In the genomic region with DNA sequence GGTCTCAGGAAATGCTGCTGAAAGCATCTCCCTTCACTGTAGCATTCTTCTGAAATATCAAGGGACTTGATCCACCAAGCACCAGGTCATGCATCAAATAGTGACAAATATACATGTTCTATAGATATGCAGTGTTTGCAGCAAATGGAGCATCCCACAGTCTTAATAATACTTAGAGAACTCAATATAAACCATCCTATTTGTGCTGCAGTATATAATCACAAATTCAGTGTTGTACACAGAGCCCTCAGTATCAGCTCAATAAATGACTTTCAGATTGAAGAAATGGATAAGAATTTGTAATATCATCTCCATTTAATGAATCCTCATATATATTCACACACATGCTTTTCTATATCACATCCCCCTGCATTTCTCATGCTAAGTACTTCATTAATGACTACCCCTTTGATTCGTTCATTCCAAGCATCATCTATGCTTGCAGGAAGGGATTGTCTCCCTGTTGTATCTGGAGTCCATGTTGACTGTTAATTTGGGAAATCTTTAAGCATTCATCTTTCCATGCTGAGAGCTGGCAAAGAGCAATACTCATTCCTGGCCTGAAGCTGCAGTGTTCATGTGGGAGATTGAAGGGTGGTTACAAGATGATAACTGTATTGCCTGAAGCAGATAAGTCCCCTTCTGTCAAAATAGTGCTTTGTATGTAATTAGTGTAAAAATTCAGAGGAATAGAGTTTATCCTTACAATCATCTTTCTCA, we compare ENCODE assay signal across 21 mouse cellular contexts.
DNase-seq lines count a peak whose midpoint lies in the region; ATAC-seq and TF ChIP-seq lines count a peak whose summit lies in the region.
"Had no signal": no experiment of that assay in that cellular context is flagged by ENCODE, and none has a peak within 500 bp of the region (broad histone marks: within the 10 kb centered on the region; RNA-seq: fewer than 3 reads in every experiment).

No protein-coding gene starts in this region.

- H3K27ac ChIP-seq in forebrain, embryonic 13.5 days: peak overlapping the region; percentile 2; the same call in 1 of the 2 replicates
- H3K27ac ChIP-seq in forebrain, embryonic 11.5 days (ENCODE audit: low read depth, low read length): no peak overlapping the region
- peak overlapping the region; percentile 3; the same call in 1 of the 2 replicates for H3K27ac ChIP-seq in left cerebral cortex, adult 2 months
- H3K27ac ChIP-seq in midbrain, embryonic 12.5 days (replicated peaks): peak overlapping the region; percentile 58
- H3K27ac ChIP-seq in neural tube, embryonic 15.5 days (replicated peaks): peak overlapping the region; percentile 63
- H3K27ac ChIP-seq: embryonic facial prominence, embryonic 13.5 days; heart, embryonic 10.5 days; kidney, postnatal 0 days; limb, embryonic 10.5 days had no signal

- H3K4me3 ChIP-seq in forebrain, embryonic 13.5 days: no peak overlapping the region
- no peak overlapping the region for H3K4me3 ChIP-seq in forebrain, embryonic 11.5 days (ENCODE audit: low read depth, low read length)
- no peak overlapping the region for H3K4me3 ChIP-seq in left cerebral cortex, adult 2 months
- no peak overlapping the region for H3K4me3 ChIP-seq in midbrain, embryonic 12.5 days
- no peak overlapping the region for H3K4me3 ChIP-seq in neural tube, embryonic 15.5 days (replicated peaks)
- H3K4me3 ChIP-seq: embryonic facial prominence, embryonic 13.5 days; heart, embryonic 10.5 days; limb, embryonic 10.5 days; megakaryocyte, embryonic 14.5 days had no signal

- peaks cover 7% of the 10 kb centered on the region for H3K4me1 ChIP-seq in forebrain, embryonic 13.5 days
- H3K4me1 ChIP-seq in forebrain, embryonic 11.5 days (replicated peaks; ENCODE audit: control insufficient read depth, insufficient read depth, low read length): no peaks in the 10 kb centered on the region; the same call in 1 of the 2 replicates
- H3K4me1 ChIP-seq in midbrain, embryonic 12.5 days: 0 out of 2 replicates have a peak, but pooled peaks cover 2% of the 10 kb centered on the region
- peaks cover 10% of the 10 kb centered on the region; the same call in 1 of the 2 replicates for H3K4me1 ChIP-seq in neural tube, embryonic 15.5 days
- H3K4me1 ChIP-seq: embryonic facial prominence, embryonic 13.5 days; heart, embryonic 10.5 days; limb, embryonic 10.5 days; megakaryocyte, embryonic 14.5 days had no signal

- no peaks in the 10 kb centered on the region for H3K9me3 ChIP-seq in forebrain, embryonic 13.5 days (replicated peaks)
- no peaks in the 10 kb centered on the region for H3K9me3 ChIP-seq in forebrain, embryonic 11.5 days (ENCODE audit: control insufficient read depth, low read length)
- H3K9me3 ChIP-seq in midbrain, embryonic 12.5 days: no peaks in the 10 kb centered on the region
- no peaks in the 10 kb centered on the region for H3K9me3 ChIP-seq in neural tube, embryonic 15.5 days (replicated peaks)
- H3K9me3 ChIP-seq: embryonic facial prominence, embryonic 13.5 days; heart, embryonic 10.5 days; limb, embryonic 10.5 days; megakaryocyte, embryonic 14.5 days had no signal

- no peak overlapping the region for H3K9ac ChIP-seq in forebrain, embryonic 13.5 days
- no peak overlapping the region for H3K9ac ChIP-seq in forebrain, embryonic 11.5 days (ENCODE audit: low read length)
- no peak overlapping the region for H3K9ac ChIP-seq in midbrain, embryonic 12.5 days (replicated peaks)
- no peak overlapping the region for H3K9ac ChIP-seq in neural tube, embryonic 15.5 days (replicated peaks)
- H3K9ac ChIP-seq: embryonic facial prominence, embryonic 13.5 days; liver, postnatal 0 days had no signal

- ATAC-seq in forebrain, embryonic 13.5 days: peak; percentile 63
- ATAC-seq in forebrain, embryonic 11.5 days (replicated peaks; ENCODE audit: low FRiP score): no peak
- ATAC-seq in midbrain, embryonic 12.5 days (ENCODE audit: low FRiP score, low read depth): peak; percentile 62
- peak; percentile 80 for ATAC-seq in neural tube, embryonic 15.5 days (ENCODE audit: low FRiP score)
- ATAC-seq: CD4-positive, CD25-positive, alpha-beta regulatory T cell, adult 4 months; liver, postnatal 0 days; Patski had no signal

- no peak for TF ChIP-seq CTCF in left cerebral cortex, adult 2 months (IDR thresholded peaks at IDR 0.05)

- no peak for DNase-seq in forebrain, embryonic 11.5 days (ENCODE audit: low spot score)
- DNase-seq in left cerebral cortex, adult 2 months (ENCODE audit: extremely low spot score in 1 of 2, low spot score in 2 of 2): no peak
- DNase-seq in left cerebral cortex, adult 8-10 months (ENCODE audit: low spot score in 2 of 2): no peak
- DNase-seq in heart, adult 8-10 months (ENCODE audit: low spot score): no peak
- DNase-seq in ovary, adult 18-20 months (ENCODE audit: low spot score): no peak
- DNase-seq: adrenal gland, postnatal 10 days; gastrocnemius, postnatal 36 days; kidney, adult 18-20 months; liver, postnatal 0 days; lung, postnatal 14 days; thymus, postnatal 36 days had no signal

- intact Hi-C loops in left cerebral cortex, adult 2 months (cut with DNase I): no loop called here

- H3K36me3 ChIP-seq in forebrain, embryonic 13.5 days (ENCODE audit: poor library complexity, severe bottlenecking): no peaks in the 10 kb centered on the region
- H3K36me3 ChIP-seq in forebrain, embryonic 11.5 days (ENCODE audit: control insufficient read depth, insufficient read depth, low read length): no peaks in the 10 kb centered on the region
- H3K36me3 ChIP-seq in midbrain, embryonic 12.5 days: no peaks in the 10 kb centered on the region
- H3K36me3 ChIP-seq in neural tube, embryonic 15.5 days: no peaks in the 10 kb centered on the region
- H3K36me3 ChIP-seq: embryonic facial prominence, embryonic 13.5 days; heart, embryonic 10.5 days; limb, embryonic 10.5 days had no signal

- H3K27me3 ChIP-seq in forebrain, embryonic 13.5 days: no peaks in the 10 kb centered on the region
- H3K27me3 ChIP-seq in forebrain, embryonic 11.5 days (ENCODE audit: control insufficient read depth, insufficient read depth, low read length): no peaks in the 10 kb centered on the region
- no peaks in the 10 kb centered on the region for H3K27me3 ChIP-seq in midbrain, embryonic 12.5 days
- H3K27me3 ChIP-seq in neural tube, embryonic 15.5 days (replicated peaks): no peaks in the 10 kb centered on the region
- H3K27me3 ChIP-seq: embryonic facial prominence, embryonic 13.5 days; megakaryocyte, embryonic 14.5 days; Patski had no signal

- no peak overlapping the region for H3K4me2 ChIP-seq in forebrain, embryonic 13.5 days
- H3K4me2 ChIP-seq in forebrain, embryonic 11.5 days (ENCODE audit: low read depth, low read length, severe bottlenecking): no peak overlapping the region
- H3K4me2 ChIP-seq in midbrain, embryonic 12.5 days (replicated peaks): no peak overlapping the region
- 0 out of 2 replicates have a peak overlapping the region, but pooled peaks have one; percentile 13 for H3K4me2 ChIP-seq in neural tube, embryonic 15.5 days
- H3K4me2 ChIP-seq: embryonic facial prominence, embryonic 13.5 days had no signal

- WGBS in forebrain, embryonic 13.5 days: 44% methylated on average over 1 of the region's 1 CpGs
- 74% methylated on average over 1 of the region's 1 CpGs for WGBS in forebrain, embryonic 11.5 days
- 62% methylated on average over 1 of the region's 1 CpGs for WGBS in midbrain, embryonic 12.5 days
- WGBS in neural tube, embryonic 15.5 days: 64% methylated on average over 1 of the region's 1 CpGs
